Mouse (Mus musculus): Measurements from ENCODE around the gene Whrn. TPM values are rescaled to one million over a fixed set of nuclear protein-coding genes. Genes with fewer than 3 reads are reported as not detected.

Whrn gene
- polyA plus RNA-seq, 1 experiment from 2014 or later = 3.1 TPM

DNA sequence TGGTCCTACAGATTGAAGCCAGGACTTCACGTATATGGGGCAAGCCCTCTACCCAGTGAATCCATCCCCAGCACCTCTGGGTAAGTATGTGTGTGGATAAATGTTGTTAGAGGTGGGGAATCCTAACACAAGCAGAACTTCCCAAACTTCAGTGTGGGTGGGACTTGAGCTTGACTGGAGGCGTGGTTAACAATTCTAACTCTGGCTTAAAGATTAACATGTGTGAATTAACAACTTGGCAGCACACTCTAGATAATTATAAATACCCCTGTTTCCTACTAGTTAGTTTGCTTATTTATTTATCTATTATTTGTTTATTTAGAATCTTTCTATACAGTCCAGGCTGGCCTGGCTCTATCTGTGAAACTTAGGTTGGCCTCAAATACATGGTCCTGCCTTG is 7.9 kb downstream of the Whrn start:
- no peaks in the 10 kb centered on the region for H3K4me1 ChIP-seq (replicated peaks; ENCODE audit: control insufficient read depth, insufficient read depth, low read length)
- no peak overlapping the region for H3K27ac ChIP-seq (ENCODE audit: low read depth)
- H3K27me3 ChIP-seq (replicated peaks; ENCODE audit: control insufficient read depth, insufficient read depth, low read length) = no peaks in the 10 kb centered on the region
- no peak for ATAC-seq (replicated peaks; ENCODE audit: low FRiP score, low TSS enrichment, low read depth)
- H3K9ac ChIP-seq (ENCODE audit: low read length) = no peak overlapping the region
- 92% methylated on average over 2 of the region's 2 CpGs for WGBS
- H3K4me3 ChIP-seq (ENCODE audit: low read depth, low read length) = no peak overlapping the region
- H3K9me3 ChIP-seq (ENCODE audit: control insufficient read depth, low read length) = no peaks in the 10 kb centered on the region
- H3K36me3 ChIP-seq (ENCODE audit: control insufficient read depth, insufficient read depth, low read length) = no peaks in the 10 kb centered on the region
- no peak for DNase-seq (ENCODE audit: low spot score)
- H3K4me2 ChIP-seq (ENCODE audit: low read length) = no peak overlapping the region

DNA sequence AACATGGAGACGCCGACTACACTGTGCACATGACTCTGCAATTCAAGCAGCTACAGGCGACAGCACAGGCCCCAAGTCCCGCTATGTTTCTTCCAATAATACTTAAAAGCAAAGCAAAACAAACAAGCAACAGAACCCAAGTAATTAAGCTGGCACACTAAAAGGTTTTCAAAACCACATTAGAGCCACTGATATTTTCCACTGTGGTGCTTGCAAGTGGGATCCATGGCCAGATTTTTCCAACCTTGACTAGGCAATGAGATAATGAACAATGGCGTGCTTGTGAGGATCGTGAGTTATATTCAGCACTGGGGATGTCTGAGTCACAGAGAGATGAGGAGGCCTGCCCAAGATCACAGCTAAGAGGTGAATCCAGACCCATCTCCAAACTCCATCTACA is 8.5 kb downstream of the Whrn start:
- Histone ChIP-seq H3K9me3 (ENCODE audit: control insufficient read depth, low read length) (no peaks in the 10 kb centered on the region), H3K4me3 (ENCODE audit: low read depth, low read length) (no peak overlapping the region), H3K27me3 (replicated peaks; ENCODE audit: control insufficient read depth, insufficient read depth, low read length) (no peaks in the 10 kb centered on the region), H3K27ac (ENCODE audit: low read depth) (no peak overlapping the region), H3K36me3 (ENCODE audit: control insufficient read depth, insufficient read depth, low read length) (no peaks in the 10 kb centered on the region), H3K9ac (ENCODE audit: low read length) (no peak overlapping the region), H3K4me1 (replicated peaks; ENCODE audit: control insufficient read depth, insufficient read depth, low read length) (no peaks in the 10 kb centered on the region), H3K4me2 (ENCODE audit: low read length) (no peak overlapping the region)
- no peak for DNase-seq (ENCODE audit: low spot score)
- 84% methylated on average over 6 of the region's 6 CpGs for WGBS
- ATAC-seq (replicated peaks; ENCODE audit: low FRiP score, low TSS enrichment, low read depth) = no peak; the same call in 1 of the 2 replicates

DNA sequence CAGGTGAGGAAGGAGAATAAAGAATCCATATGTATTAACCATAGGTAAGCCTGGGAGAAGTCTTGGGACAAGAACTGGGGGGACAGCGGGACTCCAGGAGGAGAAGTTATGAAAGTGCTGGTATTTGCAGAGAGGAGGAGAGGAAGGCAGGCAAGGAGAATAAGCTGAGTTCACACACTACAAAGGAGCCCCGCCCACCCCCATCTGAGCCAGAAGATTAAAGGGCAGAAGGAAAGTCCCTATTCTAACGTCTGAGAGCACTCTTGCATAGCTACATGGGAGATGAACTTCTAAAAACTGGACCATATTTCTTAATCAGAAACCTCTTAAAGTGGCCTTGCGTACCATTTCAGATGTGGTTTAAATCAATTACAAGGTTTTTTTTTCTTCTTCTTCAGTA is 9.3 kb downstream of the Whrn start:
- ATAC-seq (replicated peaks; ENCODE audit: low FRiP score, low TSS enrichment, low read depth) = no peak
- 52% methylated on average over 4 of the region's 4 CpGs for whole genome bisulfite sequencing

DNA sequence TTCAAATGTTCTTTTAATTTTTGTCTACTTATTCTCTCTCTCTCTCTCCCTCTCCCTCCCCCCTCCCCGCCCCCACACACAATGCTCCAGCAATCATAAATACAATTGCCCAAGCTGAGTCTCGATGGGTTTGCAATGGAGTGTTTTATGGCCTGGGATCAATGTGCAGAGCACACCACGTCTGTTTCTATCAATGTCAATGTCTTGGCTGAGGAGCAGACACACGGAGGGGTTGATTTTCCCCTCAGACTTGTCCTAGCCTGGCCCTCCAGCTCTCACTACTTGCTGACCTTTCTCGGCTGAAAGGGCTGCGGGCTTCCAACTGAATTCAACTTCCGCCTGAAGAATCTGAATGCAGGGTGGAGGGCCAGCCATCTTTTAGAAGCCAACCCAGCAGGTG is 12.1 kb downstream of the Whrn start:
- Histone ChIP-seq H3K27me3 (replicated peaks; ENCODE audit: control insufficient read depth, insufficient read depth, low read length) (no peaks in the 10 kb centered on the region), H3K4me2 (ENCODE audit: low read length) (no peak overlapping the region), H3K9me3 (ENCODE audit: control insufficient read depth, low read length) (no peaks in the 10 kb centered on the region), H3K4me1 (replicated peaks; ENCODE audit: control insufficient read depth, insufficient read depth, low read length) (peaks cover 5% of the 10 kb centered on the region), H3K36me3 (ENCODE audit: control insufficient read depth, insufficient read depth, low read length) (no peaks in the 10 kb centered on the region), H3K27ac (ENCODE audit: low read depth) (no peak overlapping the region), H3K9ac (ENCODE audit: low read length) (no peak overlapping the region), H3K4me3 (ENCODE audit: low read depth, low read length) (no peak overlapping the region)
- WGBS = 56% methylated on average over 7 of the region's 7 CpGs
- no peak for DNase-seq (ENCODE audit: low spot score)
- no peak for ATAC-seq (replicated peaks; ENCODE audit: low FRiP score, low TSS enrichment, low read depth)

More for the DNA sequence above, 9.3 kb downstream of the Whrn start:
- Histone ChIP-seq H3K9ac (ENCODE audit: low read length) (no peak overlapping the region), H3K27ac (ENCODE audit: low read depth) (no peak overlapping the region), H3K27me3 (replicated peaks; ENCODE audit: control insufficient read depth, insufficient read depth, low read length) (no peaks in the 10 kb centered on the region), H3K9me3 (ENCODE audit: control insufficient read depth, low read length) (no peaks in the 10 kb centered on the region), H3K36me3 (ENCODE audit: control insufficient read depth, insufficient read depth, low read length) (no peaks in the 10 kb centered on the region), H3K4me3 (ENCODE audit: low read depth, low read length) (no peak overlapping the region), H3K4me2 (ENCODE audit: low read length) (no peak overlapping the region), H3K4me1 (replicated peaks; ENCODE audit: control insufficient read depth, insufficient read depth, low read length) (no peaks in the 10 kb centered on the region)
- DNase-seq (ENCODE audit: low spot score) = no peak

DNA sequence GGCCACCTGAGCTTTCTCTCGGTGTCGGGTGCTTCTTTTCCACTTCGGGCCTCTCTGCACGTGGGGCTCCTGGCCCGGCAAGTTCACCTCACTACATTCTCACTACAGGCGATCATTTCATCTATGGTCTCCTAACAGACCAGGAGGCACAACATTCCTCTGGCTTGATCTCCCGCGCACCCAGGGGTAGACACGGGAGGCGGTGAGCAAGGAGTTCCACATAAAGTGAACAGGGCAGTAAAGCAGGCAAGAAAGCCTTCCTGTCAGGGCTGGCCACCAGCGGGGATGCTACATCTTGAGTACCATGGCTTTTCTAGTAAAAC is 15.0 kb downstream of the Whrn start:
- Histone ChIP-seq H3K9ac (ENCODE audit: low read length) (no peak overlapping the region), H3K4me1 (replicated peaks; ENCODE audit: control insufficient read depth, insufficient read depth, low read length) (peaks cover 5% of the 10 kb centered on the region), H3K9me3 (ENCODE audit: control insufficient read depth, low read length) (no peaks in the 10 kb centered on the region), H3K27ac (ENCODE audit: low read depth) (no peak overlapping the region; the same call in 1 of the 2 replicates), H3K27me3 (replicated peaks; ENCODE audit: control insufficient read depth, insufficient read depth, low read length) (no peaks in the 10 kb centered on the region), H3K4me3 (ENCODE audit: low read depth, low read length) (no peak overlapping the region), H3K36me3 (ENCODE audit: control insufficient read depth, insufficient read depth, low read length) (no peaks in the 10 kb centered on the region), H3K4me2 (ENCODE audit: low read length) (no peak overlapping the region)
- ATAC-seq (replicated peaks; ENCODE audit: low FRiP score, low TSS enrichment, low read depth) (no peak; the same call in 1 of the 2 replicates), DNase-seq (ENCODE audit: low spot score) (no peak)
- 32% methylated on average over 11 of the region's 11 CpGs for WGBS

DNA sequence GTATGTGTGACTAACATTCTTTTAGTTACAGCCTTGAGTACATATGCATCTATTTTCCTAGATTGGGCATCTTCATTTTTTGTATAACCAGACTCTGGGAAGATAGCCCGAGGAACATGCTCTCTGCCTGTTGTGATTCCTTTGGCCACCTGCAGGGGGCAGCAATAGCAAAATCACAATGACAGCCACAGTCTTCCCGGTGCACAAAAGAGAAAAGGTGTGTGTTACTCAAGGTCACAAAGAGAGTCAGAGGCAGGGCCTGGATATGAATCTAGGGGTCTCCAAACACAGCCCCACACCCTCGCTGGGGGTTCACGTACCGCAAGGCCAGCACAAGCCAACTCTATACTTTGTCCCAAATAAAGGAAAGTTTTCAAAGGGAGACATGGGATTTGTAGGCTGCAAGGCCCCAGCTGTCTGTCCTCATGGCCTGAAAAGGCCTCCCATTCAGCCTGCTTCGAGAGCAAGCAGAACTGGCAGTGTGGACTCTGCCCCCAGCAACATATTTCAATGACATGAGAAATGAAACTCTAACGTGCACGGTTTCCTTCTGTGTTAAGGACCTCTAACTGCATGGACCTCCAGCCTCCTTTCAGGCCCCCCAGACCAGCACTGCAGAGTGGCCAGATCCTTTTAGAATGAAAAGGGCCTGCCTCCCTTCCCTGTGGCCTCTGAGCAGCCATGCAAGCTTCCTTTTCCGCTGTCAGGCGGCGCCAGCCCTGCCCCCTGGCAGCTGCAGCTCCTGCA is 15.5 kb downstream of the Whrn start:
- no peak overlapping the region for H3K4me3 ChIP-seq (ENCODE audit: low read depth, low read length)
- H3K9me3 ChIP-seq (ENCODE audit: control insufficient read depth, low read length) = no peaks in the 10 kb centered on the region
- H3K36me3 ChIP-seq (ENCODE audit: control insufficient read depth, insufficient read depth, low read length) = no peaks in the 10 kb centered on the region
- peak; percentile 46; the same call in 1 of the 2 replicates for ATAC-seq (replicated peaks; ENCODE audit: low FRiP score, low TSS enrichment, low read depth)
- peak; percentile 76 for DNase-seq (ENCODE audit: low spot score)
- no peak overlapping the region for H3K9ac ChIP-seq (ENCODE audit: low read length)
- H3K4me2 ChIP-seq (ENCODE audit: low read length) = no peak overlapping the region
- no peak overlapping the region; the same call in 1 of the 2 replicates for H3K27ac ChIP-seq (ENCODE audit: low read depth)
- no peaks in the 10 kb centered on the region for H3K27me3 ChIP-seq (replicated peaks; ENCODE audit: control insufficient read depth, insufficient read depth, low read length)
- peaks cover 5% of the 10 kb centered on the region for H3K4me1 ChIP-seq (replicated peaks; ENCODE audit: control insufficient read depth, insufficient read depth, low read length)
- 24% methylated on average over 11 of the region's 11 CpGs for WGBS

DNA sequence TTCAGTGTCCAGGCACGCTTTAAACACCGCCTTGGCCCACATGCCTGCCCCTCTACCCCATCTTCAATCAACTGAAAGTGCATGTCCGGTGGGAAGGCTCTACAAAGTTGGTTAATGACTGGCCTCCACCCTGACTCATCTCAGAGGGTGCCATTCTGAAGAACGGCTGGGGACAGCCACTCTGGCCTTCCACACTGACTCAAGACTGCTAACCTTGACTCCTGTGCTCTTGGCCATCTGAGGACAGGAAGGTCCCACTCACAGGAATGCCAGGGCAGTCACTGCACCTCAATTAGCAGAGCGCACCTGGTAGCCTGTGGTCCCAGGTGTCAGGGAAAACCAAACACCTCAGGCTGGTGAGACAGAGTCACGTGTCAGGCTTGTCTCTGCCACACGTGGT is 17.8 kb downstream of the Whrn start:
- WGBS = 80% methylated on average over 7 of the region's 7 CpGs
- peaks cover 9% of the 10 kb centered on the region for H3K4me1 ChIP-seq (replicated peaks; ENCODE audit: control insufficient read depth, insufficient read depth, low read length)
- H3K4me2 ChIP-seq (ENCODE audit: low read length) = no peak overlapping the region
- DNase-seq (ENCODE audit: low spot score) (no peak), ATAC-seq (replicated peaks; ENCODE audit: low FRiP score, low TSS enrichment, low read depth) (no peak)
- H3K27me3 ChIP-seq (replicated peaks; ENCODE audit: control insufficient read depth, insufficient read depth, low read length) = no peaks in the 10 kb centered on the region
- H3K9me3 ChIP-seq (ENCODE audit: control insufficient read depth, low read length) = no peaks in the 10 kb centered on the region
- H3K4me3 ChIP-seq (ENCODE audit: low read depth, low read length) = no peak overlapping the region
- no peaks in the 10 kb centered on the region for H3K36me3 ChIP-seq (ENCODE audit: control insufficient read depth, insufficient read depth, low read length)
- H3K27ac ChIP-seq (ENCODE audit: low read depth) = no peak overlapping the region
- H3K9ac ChIP-seq (ENCODE audit: low read length) = no peak overlapping the region

DNA sequence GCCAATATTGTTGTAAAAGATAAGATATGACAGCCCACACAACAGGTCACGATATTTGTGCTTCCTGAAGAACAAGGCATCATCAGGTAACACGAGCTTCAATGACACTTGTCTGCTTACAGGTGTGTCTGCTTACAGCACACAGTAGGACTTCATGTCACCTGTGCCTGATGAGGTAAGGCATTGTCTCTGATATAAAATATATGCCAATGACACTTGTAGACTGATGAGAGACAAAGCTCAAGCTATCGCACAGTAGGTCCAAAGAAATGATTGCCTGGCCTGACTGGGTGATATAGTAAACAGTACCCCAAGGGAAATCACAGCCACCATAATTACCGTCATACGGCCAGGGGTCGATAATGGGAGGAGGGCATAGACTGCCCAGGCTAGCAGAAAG is 18.9 kb downstream of the Whrn start:
- Histone ChIP-seq H3K36me3 (ENCODE audit: control insufficient read depth, insufficient read depth, low read length) (no peaks in the 10 kb centered on the region), H3K9ac (ENCODE audit: low read length) (no peak overlapping the region), H3K27me3 (replicated peaks; ENCODE audit: control insufficient read depth, insufficient read depth, low read length) (no peaks in the 10 kb centered on the region), H3K4me3 (ENCODE audit: low read depth, low read length) (no peak overlapping the region), H3K27ac (ENCODE audit: low read depth) (no peak overlapping the region), H3K9me3 (ENCODE audit: control insufficient read depth, low read length) (no peaks in the 10 kb centered on the region), H3K4me2 (ENCODE audit: low read length) (no peak overlapping the region), H3K4me1 (replicated peaks; ENCODE audit: control insufficient read depth, insufficient read depth, low read length) (peaks cover 9% of the 10 kb centered on the region)
- 91% methylated on average over 6 of the region's 6 CpGs for WGBS
- no peak for DNase-seq (ENCODE audit: low spot score)
- no peak for ATAC-seq (replicated peaks; ENCODE audit: low FRiP score, low TSS enrichment, low read depth)

DNA sequence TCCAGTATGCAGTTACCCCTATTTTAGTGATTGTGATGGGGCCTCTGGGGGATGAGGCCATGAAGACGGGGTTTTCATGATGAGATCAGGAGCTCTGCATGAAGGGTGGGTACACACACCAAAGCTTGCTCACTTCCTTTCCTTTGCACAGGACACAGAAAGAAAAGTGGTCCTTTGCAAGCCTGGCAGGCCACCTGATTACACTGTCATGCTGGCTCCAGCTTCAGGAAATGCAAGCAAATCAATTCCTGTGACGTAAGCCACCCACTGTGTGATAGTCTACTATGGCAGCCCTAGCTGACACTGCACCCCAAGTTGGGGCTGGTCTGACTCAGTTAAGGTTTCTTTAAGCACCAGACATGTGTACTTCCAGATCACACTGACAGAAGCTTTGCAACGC is 20.6 kb downstream of the Whrn start:
- Histone ChIP-seq H3K36me3 (ENCODE audit: control insufficient read depth, insufficient read depth, low read length) (no peaks in the 10 kb centered on the region), H3K4me1 (replicated peaks; ENCODE audit: control insufficient read depth, insufficient read depth, low read length) (peaks cover 4% of the 10 kb centered on the region), H3K27me3 (replicated peaks; ENCODE audit: control insufficient read depth, insufficient read depth, low read length) (no peaks in the 10 kb centered on the region), H3K9ac (ENCODE audit: low read length) (no peak overlapping the region), H3K9me3 (ENCODE audit: control insufficient read depth, low read length) (no peaks in the 10 kb centered on the region), H3K27ac (ENCODE audit: low read depth) (no peak overlapping the region), H3K4me2 (ENCODE audit: low read length) (no peak overlapping the region), H3K4me3 (ENCODE audit: low read depth, low read length) (no peak overlapping the region)
- DNase-seq (ENCODE audit: low spot score) (no peak), ATAC-seq (replicated peaks; ENCODE audit: low FRiP score, low TSS enrichment, low read depth) (no peak)
- 59% methylated on average over 3 of the region's 3 CpGs for WGBS

Measured in intestine, embryonic 14.5 days (tissue).